Mouse (Mus musculus): ENCODE measurements around the gene Zdhhc21. TPM values are rescaled to one million over a fixed set of nuclear protein-coding genes. Genes with fewer than 3 reads are reported as not detected.
A peak's percentile ranks its signal among the peaks of the same experiment; 100 is the strongest.

Gene Zdhhc21
- polyA plus RNA-seq, 1 experiment from 2014 or later = 18.8 TPM

DNA sequence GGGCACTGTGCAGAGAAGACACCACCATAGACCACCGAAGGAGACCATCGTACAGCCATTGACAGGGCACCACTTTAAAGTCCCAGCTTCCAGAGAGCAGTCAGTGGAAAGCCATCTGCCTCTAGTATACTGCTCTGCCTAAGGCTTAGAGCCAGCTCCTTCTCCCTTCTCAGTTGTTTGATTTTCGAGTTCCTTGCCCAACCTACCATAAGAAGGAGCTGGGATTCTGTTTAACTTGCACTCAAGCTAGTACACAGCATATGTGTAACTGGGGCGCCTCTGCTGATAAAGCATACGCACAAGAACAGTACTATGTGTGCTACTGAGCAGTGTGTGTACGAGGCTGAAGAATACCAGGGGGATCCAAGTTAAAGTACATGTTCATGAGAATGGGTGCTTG, 19.4 kb upstream of the Zdhhc21 start:
- Histone ChIP-seq H3K4me1 (no peaks in the 10 kb centered on the region), H3K27ac (no peak overlapping the region), H3K4me2 (no peak overlapping the region), H3K9ac (no peak overlapping the region), H3K36me3 (replicated peaks) (no peaks in the 10 kb centered on the region), H3K27me3 (replicated peaks) (no peaks in the 10 kb centered on the region), H3K9me3 (no peaks in the 10 kb centered on the region), H3K4me3 (no peak overlapping the region)
- 82% methylated on average over 6 of the region's 6 CpGs for WGBS
- no peak for ATAC-seq (replicated peaks)

DNA sequence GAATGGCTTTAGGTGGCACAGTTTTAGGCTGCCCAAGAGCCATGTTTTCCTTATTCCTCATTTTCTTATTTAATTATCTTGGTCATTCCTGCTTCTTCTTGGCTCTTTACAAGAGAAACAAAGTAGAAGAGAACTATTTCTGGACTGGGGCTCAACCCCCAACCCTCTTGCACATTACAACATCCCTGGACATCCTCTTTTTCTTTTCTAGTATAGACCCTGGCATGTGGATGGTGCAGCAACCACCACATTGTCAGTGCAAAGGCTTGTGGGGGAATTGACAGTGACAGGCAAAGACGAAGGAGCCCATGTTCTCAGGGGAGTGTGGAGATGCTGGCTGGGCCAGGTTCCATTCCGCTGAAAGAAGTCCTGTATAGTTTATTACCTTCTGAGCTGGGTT, 16.9 kb upstream of the Zdhhc21 start:
- no peak overlapping the region for H3K4me3 ChIP-seq
- H3K9me3 ChIP-seq = no peaks in the 10 kb centered on the region
- 87% methylated on average over 2 of the region's 2 CpGs for WGBS
- no peak overlapping the region for H3K9ac ChIP-seq
- H3K27ac ChIP-seq = no peak overlapping the region
- H3K4me1 ChIP-seq = no peaks in the 10 kb centered on the region
- ATAC-seq (replicated peaks) = no peak
- no peaks in the 10 kb centered on the region for H3K36me3 ChIP-seq (replicated peaks)
- H3K4me2 ChIP-seq = no peak overlapping the region
- no peaks in the 10 kb centered on the region for H3K27me3 ChIP-seq (replicated peaks)

DNA sequence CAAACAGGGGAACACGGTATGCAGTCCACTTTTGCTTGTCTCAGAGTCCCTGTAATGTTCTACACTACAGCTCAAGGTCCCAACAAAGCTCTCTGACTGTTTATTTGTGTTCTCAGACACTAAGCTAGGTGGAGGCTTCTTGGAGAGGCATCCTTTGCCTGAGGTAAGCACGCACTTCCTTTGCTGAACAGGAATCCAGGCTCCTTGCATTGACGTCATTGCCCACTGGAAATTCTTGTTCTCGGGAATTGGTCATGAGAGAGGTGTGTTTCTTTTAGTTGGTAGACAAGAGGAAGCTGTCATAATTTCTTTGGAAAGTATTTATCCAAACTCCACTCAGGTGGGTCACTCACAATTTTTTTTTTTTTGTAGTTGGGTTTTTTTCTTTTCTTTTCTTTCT, 15.8 kb upstream of the Zdhhc21 start:
- H3K4me1 ChIP-seq = no peaks in the 10 kb centered on the region
- 83% methylated on average over 4 of the region's 4 CpGs for WGBS
- H3K9me3 ChIP-seq = no peaks in the 10 kb centered on the region
- H3K9ac ChIP-seq = no peak overlapping the region
- H3K27me3 ChIP-seq (replicated peaks) = no peaks in the 10 kb centered on the region
- ATAC-seq (replicated peaks) = no peak
- H3K36me3 ChIP-seq (replicated peaks) = no peaks in the 10 kb centered on the region
- H3K4me2 ChIP-seq = no peak overlapping the region
- no peak overlapping the region for H3K27ac ChIP-seq
- no peak overlapping the region for H3K4me3 ChIP-seq

DNA sequence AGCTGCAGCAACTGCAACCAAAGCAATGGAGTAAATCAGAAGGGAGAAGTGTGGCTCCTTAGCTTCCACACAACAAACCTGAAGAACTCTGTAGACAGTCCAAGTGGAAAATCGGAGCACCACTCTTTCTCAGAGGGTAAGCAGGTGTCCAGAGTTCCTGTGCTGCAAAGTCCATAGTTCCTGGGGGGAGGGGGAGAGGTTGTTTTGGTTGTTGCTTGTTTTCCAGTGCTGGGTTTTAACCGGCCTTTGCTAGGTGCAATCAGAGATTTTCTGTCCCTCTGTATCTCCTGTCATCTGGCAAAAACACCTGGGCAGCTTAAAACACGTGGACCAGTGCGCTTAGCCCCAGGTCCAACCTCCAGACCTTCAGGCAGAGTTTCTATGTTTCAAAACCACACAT, 15.0 kb upstream of the Zdhhc21 start:
- Histone ChIP-seq H3K27ac (no peak overlapping the region), H3K9ac (no peak overlapping the region), H3K4me1 (no peaks in the 10 kb centered on the region), H3K9me3 (no peaks in the 10 kb centered on the region), H3K27me3 (replicated peaks) (no peaks in the 10 kb centered on the region), H3K36me3 (replicated peaks) (no peaks in the 10 kb centered on the region), H3K4me3 (no peak overlapping the region), H3K4me2 (no peak overlapping the region)
- WGBS = 75% methylated on average over 4 of the region's 4 CpGs
- no peak for ATAC-seq (replicated peaks)

DNA sequence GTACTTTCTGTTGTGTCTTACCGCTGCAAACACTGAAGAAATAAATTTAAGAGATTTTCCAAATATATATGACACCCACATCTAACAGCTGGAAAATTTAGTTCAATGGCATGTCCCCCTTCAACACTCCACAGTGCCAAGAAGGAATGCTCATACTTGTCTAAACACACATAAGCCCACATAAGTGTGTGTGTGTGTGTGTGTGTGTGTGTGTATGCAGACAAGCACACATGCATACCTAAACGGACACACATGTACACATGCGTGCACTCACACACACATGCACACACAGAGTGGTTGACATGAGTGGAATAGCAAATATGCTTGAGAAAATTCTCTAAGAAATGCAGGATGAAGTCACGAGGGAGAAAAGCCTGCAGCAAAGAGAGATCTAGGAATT, 12.8 kb upstream of the Zdhhc21 start:
- H3K4me1 ChIP-seq = no peaks in the 10 kb centered on the region
- H3K36me3 ChIP-seq (replicated peaks) = no peaks in the 10 kb centered on the region
- no peak overlapping the region for H3K9ac ChIP-seq
- no peaks in the 10 kb centered on the region for H3K27me3 ChIP-seq (replicated peaks)
- WGBS = 81% methylated on average over 4 of the region's 4 CpGs
- H3K4me2 ChIP-seq = no peak overlapping the region
- ATAC-seq (replicated peaks) = no peak
- H3K27ac ChIP-seq = no peak overlapping the region
- no peaks in the 10 kb centered on the region for H3K9me3 ChIP-seq
- no peak overlapping the region for H3K4me3 ChIP-seq

DNA sequence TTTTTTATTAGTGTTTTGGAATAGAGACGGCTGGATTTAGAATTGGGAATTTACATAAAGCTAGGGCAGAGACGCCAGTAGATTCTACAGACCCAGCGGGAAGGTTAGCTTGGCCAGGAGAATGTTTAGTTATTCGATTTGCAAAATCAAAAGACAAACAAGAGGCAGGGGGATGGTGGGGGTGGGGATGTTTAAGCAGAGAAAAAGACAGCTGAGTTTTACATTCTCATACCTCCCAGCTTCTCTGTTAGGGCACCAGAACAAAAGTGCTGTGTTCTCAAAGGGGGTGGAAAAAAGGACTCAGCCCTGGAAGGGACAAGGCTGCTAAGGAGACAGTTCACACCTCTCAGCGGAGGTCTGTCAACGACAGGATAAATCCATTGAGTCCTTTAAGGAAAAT, 12.4 kb upstream of the Zdhhc21 start:
- H3K36me3 ChIP-seq (replicated peaks) = no peaks in the 10 kb centered on the region

DNA sequence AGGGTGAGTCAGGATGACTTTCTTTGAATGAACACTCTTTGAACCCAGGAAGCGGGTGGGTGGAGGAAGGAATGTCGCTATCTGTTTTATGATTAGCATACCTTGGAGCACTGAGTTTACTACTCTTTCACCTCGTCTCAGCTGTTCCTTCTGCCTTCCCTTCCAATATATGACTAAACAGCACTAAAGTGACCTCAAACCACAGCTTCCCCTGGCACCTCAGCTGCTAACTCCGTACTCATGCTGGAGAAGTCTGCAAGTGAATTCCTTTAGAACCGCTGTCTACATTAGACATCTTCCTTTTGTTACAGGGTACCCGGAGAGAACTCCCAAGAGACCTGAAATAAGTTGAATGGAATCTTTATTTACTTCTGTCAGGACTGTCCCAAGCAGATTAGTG, 11.2 kb upstream of the Zdhhc21 start:
- ATAC-seq (replicated peaks) = no peak
- no peak overlapping the region for H3K9ac ChIP-seq
- H3K36me3 ChIP-seq (replicated peaks) = no peaks in the 10 kb centered on the region
- H3K4me3 ChIP-seq = no peak overlapping the region
- H3K9me3 ChIP-seq = no peaks in the 10 kb centered on the region
- H3K4me1 ChIP-seq = no peaks in the 10 kb centered on the region
- no peak overlapping the region for H3K27ac ChIP-seq
- 84% methylated on average over 6 of the region's 6 CpGs for WGBS
- H3K27me3 ChIP-seq (replicated peaks) = no peaks in the 10 kb centered on the region
- no peak overlapping the region for H3K4me2 ChIP-seq

More for the DNA sequence above, 12.4 kb upstream of the Zdhhc21 start:
- Histone ChIP-seq H3K9me3 (no peaks in the 10 kb centered on the region), H3K4me2 (no peak overlapping the region), H3K27me3 (replicated peaks) (no peaks in the 10 kb centered on the region), H3K4me1 (no peaks in the 10 kb centered on the region), H3K4me3 (no peak overlapping the region), H3K9ac (no peak overlapping the region), H3K27ac (no peak overlapping the region)
- ATAC-seq (replicated peaks) = no peak
- 24% methylated on average over 6 of the region's 6 CpGs for WGBS

DNA sequence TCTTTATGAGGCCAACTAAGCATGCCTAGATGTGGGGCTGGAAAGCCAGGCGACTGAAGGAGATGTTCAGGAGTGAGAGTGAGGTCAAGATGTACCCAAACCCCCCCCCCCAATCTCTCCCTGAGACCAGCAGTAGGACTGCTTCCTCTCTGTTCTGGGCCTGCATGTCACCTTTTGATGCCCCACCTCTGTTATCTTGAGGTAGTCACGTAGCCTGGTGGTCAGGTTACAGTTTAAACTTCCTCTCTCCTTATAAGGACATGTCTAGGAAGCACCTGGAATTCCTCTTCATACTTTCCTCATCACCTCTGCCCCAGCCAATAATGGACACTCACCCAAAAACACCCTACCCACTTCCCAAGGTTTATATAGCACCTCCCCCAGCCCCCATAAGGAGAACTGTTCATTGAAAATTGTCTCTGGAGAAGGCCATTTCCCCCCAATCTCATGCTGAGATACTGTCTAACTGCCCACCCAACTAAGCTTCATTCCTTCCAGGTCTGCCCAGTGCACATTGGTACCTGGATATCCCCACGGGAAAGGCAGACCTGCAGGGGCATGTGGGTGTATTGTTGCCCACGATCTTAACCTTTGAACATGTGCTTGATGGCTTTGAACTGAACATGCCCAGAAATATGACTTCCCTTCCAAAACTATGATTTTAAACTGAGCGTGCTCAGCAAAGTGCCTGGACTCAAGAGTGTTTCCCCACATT, 8.1 kb upstream of the Zdhhc21 start:
- Histone ChIP-seq H3K4me2 (no peak overlapping the region), H3K27me3 (replicated peaks) (no peaks in the 10 kb centered on the region), H3K36me3 (replicated peaks) (no peaks in the 10 kb centered on the region), H3K4me3 (no peak overlapping the region), H3K27ac (no peak overlapping the region), H3K9me3 (no peaks in the 10 kb centered on the region), H3K4me1 (no peaks in the 10 kb centered on the region), H3K9ac (no peak overlapping the region)
- WGBS = 87% methylated on average over 5 of the region's 5 CpGs
- ATAC-seq (replicated peaks) = no peak

DNA sequence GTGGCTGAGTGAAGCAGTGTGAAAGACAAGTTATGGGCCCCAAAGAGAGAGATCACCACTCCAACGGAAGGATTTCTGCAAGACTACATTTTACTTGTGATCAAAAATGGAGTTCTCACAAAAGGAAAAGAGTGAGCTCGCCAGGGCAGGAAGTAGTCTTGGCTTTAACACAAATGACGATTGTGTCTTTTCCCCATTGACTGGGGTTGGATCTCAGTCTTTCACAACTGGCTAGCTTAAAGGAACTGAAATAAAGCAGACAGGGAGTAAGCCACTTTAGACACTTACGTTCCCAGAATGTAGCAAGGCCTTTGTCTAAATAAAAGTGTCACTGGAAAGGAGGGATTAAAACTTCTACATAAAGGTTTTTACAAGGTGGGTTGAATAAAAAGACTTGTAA, 7.4 kb upstream of the Zdhhc21 start:
- WGBS = 35% methylated on average over 4 of the region's 4 CpGs
- H3K9ac ChIP-seq = no peak overlapping the region
- no peak overlapping the region for H3K4me2 ChIP-seq
- no peaks in the 10 kb centered on the region for H3K9me3 ChIP-seq
- no peak for ATAC-seq (replicated peaks)
- no peaks in the 10 kb centered on the region for H3K27me3 ChIP-seq (replicated peaks)
- H3K36me3 ChIP-seq (replicated peaks) = no peaks in the 10 kb centered on the region
- H3K27ac ChIP-seq = no peak overlapping the region
- H3K4me1 ChIP-seq = no peaks in the 10 kb centered on the region
- no peak overlapping the region for H3K4me3 ChIP-seq

DNA sequence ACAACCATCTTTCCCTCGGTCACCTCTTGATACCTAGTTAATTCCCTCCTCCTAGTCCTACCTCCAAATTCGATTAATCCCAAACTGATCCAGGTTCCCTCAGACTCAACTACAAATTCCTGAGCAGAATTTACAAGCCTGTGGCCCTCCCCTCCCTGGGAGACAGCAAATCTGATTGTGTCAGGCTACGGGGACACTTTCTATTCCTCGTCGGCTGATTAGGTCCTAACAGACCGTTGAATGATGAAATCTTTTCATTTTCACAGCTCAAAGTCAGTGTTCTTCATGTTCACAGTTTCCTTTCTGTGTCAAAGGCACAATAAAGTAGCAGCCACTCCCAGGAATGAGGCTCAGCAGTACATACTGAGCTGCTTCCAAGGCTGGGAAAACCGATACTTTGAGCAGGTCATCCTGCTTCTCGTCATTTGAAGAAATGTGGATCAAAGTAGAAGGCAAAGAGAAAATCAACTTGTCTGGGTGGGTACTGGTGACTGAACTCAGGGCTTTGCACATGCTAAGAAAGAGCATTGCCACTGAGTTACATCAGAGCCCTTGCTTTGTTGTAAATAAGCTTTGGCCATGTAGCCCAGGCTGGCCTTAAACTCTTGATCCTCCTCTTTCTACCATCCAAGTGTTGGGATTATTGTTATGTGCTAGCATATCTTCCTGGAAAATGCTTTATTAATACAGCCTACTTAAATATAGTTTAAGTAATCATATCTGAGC, 5.4 kb upstream of the Zdhhc21 start:
- Histone ChIP-seq H3K4me2 (no peak overlapping the region), H3K27me3 (replicated peaks) (no peaks in the 10 kb centered on the region), H3K4me3 (no peak overlapping the region), H3K4me1 (peaks cover 3% of the 10 kb centered on the region; the same call in 1 of the 2 replicates), H3K27ac (no peak overlapping the region), H3K9me3 (no peaks in the 10 kb centered on the region), H3K9ac (no peak overlapping the region), H3K36me3 (replicated peaks) (no peaks in the 10 kb centered on the region)
- no peak for ATAC-seq (replicated peaks)
- WGBS = 75% methylated on average over 8 of the region's 8 CpGs

DNA sequence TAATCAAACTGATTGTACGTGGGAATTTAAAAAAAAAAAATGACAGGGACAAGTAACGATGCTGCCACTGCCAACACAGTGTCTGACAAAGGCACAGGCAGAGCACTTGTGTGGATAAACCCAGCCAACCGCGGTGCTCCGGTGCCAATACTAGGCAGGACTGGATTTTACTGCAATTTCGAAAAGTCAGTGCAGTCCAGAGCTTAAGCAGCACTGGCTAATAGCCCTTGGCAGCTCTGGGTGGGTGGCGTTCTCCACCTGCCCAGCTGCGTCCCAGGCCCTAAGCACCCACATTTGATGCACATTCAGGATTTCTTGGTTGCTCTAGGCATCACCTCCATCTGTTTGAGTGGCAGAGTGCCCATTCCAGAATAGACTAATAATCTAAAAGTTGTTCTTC, 3.6 kb upstream of the Zdhhc21 start:
- Histone ChIP-seq H3K4me2 (no peak overlapping the region), H3K27me3 (replicated peaks) (no peaks in the 10 kb centered on the region), H3K4me1 (peaks cover 13% of the 10 kb centered on the region), H3K4me3 (no peak overlapping the region), H3K27ac (no peak overlapping the region), H3K9me3 (no peaks in the 10 kb centered on the region), H3K36me3 (replicated peaks) (no peaks in the 10 kb centered on the region), H3K9ac (no peak overlapping the region)
- ATAC-seq (replicated peaks) = no peak
- WGBS = 71% methylated on average over 8 of the region's 8 CpGs

DNA sequence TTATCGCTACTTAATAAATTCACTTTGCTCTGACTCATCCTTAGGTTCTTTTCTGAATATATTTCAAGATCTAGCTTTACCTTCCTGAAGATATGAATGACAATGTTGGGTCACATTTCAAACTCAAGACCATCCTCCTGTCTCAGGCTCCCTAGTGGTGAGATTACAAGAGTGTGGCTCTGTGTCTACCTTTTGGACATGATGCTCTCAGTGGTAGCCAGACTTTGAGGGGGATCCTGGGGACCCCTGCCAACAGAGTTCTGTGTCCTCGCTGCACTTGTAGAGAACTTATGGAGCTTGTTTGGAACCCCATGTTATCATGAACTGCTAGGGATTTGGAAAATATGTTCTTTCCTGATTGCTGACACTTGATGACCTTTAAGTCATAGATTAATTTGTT, 1.7 kb upstream of the Zdhhc21 start:
- H3K27me3 ChIP-seq (replicated peaks) = no peaks in the 10 kb centered on the region
- peaks cover 17% of the 10 kb centered on the region for H3K4me1 ChIP-seq
- no peak overlapping the region for H3K4me2 ChIP-seq
- H3K4me3 ChIP-seq = no peak overlapping the region
- ATAC-seq (replicated peaks) = no peak
- H3K9ac ChIP-seq = no peak overlapping the region
- 94% methylated on average over 2 of the region's 2 CpGs for WGBS
- H3K9me3 ChIP-seq = no peaks in the 10 kb centered on the region
- no peaks in the 10 kb centered on the region for H3K36me3 ChIP-seq (replicated peaks)
- no peak overlapping the region for H3K27ac ChIP-seq

DNA sequence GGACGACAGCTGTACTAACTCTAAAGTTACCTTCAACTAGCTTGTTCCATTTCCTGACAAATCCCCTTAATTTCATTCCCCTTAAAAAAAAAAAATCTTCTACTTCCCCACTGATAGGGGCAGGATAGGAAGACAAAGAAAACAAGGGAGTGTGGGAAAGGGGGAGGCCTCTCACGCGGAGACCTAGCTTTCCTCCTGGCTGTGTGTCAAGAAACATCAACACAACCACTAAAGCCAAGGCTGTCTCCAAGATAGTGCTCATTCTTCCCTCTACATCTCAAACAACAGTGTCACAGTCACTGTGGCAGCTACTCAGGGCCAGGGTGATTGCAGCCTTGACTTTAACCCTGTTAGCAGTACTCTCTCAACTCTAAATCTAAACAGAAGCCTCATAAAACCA, 808 bp upstream of the Zdhhc21 start:
- Histone ChIP-seq H3K4me1 (peaks cover 21% of the 10 kb centered on the region), H3K4me3 (no peak overlapping the region), H3K36me3 (replicated peaks) (no peaks in the 10 kb centered on the region), H3K27ac (0 out of 2 replicates have a peak overlapping the region, but pooled peaks have one; percentile 30), H3K27me3 (replicated peaks) (no peaks in the 10 kb centered on the region), H3K9me3 (no peaks in the 10 kb centered on the region), H3K4me2 (no peak overlapping the region), H3K9ac (no peak overlapping the region)
- no peak for ATAC-seq (replicated peaks)
- WGBS = 40% methylated on average over 3 of the region's 3 CpGs
